Mouse (Mus musculus) thymus, adult 18-20 months (tissue): ENCODE results near the gene Hist1h4h.
A peak's percentile ranks its signal among the peaks of the same experiment; 100 is the strongest.
"Not testable (repeated sequence)": the region's sequence is repeated elsewhere in the genome, so short reads cannot be mapped to it uniquely, and the experiment has no call there.

ENCODE experiments used
- DNase-seq, 2 experiments: peaks; one replicate each; pipeline ENCODE4 v3.0.0; 2022; ENCODE audit warnings: mixed read lengths in 2 of 2

The Hist1h4h gene

GRCm38 (mm10) chr13:23535137-23536075 lies 4.6 kb downstream of the Hist1h4h start, which contains the start of gene Hist1h3g:
Hist1h3g (plus strand) TSS chr13:23535422.
- peak; percentile 79 to 92 for DNase-seq

DNA sequence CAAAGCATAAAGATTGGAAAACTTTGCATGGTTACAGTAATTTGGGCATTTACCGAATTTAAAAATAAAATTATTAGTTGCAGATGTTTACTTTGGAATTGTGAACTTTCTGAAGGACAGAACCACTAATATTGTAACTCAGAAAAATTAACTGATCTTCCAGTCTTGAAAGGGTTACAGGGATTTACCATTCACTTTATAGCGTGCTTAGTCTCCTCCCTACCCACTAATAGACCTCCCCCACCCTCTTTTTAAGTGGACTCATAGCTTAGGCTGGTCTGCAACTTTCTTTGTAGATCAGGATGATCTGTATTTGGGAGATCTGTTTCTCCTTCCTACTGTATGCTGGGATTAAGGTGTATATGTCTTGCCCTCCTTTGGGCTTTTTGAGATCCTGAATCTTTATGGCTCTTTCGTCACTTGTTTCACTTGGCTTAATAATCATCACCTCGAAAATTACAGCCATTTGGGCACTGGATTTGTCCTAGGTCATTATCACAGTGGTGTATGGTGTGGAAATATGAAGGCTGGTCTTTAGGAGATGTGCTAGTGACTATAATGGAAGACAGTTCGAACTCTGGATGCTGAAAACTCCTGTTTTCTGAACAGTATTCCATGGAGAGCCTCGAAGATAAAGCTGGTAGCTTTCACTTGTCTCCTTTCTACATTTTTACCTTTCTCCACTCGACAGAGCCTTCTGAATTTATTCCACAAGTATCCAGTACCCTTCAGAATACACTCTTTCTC lies 5.4 kb downstream of the Hist1h4h start:
- no peak for DNase-seq

DNA sequence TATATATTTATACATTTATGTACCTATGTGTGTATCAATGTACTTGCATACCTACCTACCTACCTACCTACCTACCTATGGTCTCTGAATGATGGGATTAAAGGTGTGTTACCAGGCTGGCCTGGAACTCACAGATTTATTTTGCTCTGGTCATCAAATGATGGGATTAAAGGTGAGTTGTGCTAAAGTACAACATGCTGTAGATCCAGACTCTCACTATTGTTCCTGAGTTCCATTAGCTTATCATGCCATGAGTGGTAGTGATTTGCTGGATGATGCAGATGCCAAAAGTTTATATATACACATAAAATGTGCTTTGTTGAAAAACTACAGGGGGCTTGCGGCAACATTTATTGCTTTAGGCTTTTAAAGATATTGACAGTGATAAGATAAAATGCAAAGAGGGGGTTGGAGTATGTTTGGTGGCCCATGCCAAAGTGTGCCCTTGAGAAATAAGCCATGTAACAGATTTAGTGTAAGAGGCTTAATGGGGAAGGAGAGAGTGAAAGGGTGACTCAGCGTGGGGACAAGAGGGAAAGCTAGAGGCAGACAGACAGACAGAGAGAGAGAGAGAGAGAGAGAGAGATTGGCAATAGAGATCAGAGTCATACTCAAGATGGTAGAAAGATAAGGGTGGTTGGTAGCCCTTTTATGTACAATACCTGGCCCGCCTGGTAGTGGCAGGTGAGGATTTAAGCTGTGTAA lies 6.3 kb downstream of the Hist1h4h start:
- DNase-seq, result no peak

GRCm38 (mm10) chr13:23538249-23538648 lies 7.4 kb downstream of the Hist1h4h start:
- no peak for DNase-seq

GRCm38 (mm10) chr13:23539821-23540220 lies 9.0 kb downstream of the Hist1h4h start:
- not testable (repeated sequence) for DNase-seq

GRCm38 (mm10) chr13:23541497-23541896 lies 10.6 kb downstream of the Hist1h4h start:
- DNase-seq, result no peak

DNA sequence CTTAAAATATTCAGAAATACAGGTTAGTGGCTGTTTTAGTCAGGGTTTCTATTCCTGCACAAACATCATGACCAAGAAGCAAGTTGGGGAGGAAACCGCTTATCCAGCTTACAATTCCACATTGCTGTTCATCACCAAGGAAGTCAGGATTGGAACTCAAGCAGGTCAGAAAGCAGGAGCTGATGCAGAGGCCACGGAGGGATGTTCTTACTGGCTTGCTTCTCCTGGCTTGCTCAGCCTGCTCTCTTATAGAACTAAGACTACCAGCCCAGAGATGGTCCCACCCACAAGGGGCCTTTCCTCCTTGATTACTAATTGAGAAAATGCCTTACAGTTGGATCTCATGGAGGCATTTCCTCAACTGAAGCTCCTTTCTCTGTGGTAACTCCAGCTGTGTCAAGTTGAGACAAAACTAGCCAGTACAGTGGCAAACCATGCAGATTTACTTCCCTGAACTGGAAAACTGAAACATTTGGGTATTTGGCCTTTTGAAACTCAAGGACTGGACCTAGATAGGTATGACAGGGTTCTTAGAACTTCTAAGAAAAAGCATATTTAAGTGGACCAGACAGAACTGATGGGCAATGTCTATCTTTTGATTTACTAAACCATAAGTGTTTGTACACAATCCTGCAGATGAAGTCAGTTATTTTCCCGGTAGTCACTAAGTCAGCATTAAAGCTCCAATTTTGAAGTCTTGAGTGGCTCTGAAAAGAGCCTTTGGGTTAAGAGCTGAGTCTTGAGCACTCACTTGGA lies 11.6 kb downstream of the Hist1h4h start:
- not testable (repeated sequence) for DNase-seq

DNA sequence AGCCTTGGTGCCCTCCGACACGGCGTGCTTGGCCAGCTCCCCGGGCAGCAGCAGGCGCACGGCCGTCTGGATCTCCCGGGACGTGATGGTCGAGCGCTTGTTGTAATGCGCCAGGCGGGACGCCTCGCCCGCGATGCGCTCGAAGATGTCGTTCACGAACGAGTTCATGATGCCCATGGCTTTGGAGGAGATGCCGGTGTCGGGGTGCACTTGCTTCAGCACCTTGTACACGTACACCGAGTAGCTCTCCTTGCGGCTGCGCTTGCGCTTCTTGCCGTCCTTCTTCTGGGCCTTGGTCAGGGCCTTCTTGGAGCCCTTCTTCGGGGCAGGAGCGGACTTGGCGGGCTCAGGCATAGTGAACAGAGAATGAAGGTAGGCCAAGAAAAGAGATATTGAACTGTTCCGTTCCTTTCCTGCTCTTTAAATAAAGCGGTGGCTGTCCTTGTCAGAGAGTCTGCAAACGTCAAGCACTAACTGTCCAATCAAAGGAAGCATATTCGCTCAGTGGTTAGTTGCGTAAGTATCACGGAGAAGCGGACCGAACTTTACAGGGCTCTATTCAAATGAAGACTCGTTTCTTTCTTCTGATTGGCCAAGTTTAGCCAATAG lies 12.3 kb downstream of the Hist1h4h start, which contains the start of gene Hist1h2bh:
Gene Hist1h2bh, minus strand, starts transcription at position 394 of the 609 bp plus-strand sequence.
- peak; percentile 49 to 78 for DNase-seq

DNA sequence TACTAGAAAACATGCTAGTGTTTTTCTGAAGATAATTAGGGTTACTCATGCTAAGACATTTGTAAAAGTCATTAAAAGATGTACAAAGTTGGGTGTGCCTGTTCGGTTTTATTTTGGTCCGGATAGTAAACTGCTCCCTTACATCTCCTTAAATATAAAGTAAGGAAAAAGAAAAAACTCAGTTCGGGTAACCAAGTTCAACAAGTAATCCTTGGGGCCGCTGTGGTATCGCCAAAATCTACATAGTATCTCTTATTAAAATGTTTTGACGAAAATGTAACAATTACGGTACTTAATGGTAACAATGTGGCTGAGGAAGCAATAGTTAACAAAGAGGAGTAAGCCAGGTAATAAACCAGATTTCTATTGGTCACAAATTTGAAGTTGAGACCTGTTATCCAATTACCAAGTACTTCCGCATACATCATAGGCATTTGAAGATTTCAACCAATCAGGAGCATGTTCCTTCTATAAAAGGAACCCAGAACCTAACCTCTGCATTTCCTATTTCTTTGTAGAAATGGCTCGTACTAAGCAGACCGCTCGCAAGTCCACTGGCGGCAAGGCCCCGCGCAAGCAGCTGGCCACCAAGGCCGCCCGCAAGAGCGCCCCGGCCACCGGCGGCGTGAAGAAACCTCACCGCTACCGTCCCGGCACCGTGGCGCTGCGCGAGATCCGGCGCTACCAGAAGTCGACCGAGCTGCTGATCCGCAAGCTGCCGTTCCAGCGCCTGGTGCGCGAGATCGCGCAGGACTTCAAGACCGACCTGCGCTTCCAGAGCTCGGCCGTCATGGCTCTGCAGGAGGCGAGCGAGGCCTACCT lies 13.3 kb downstream of the Hist1h4h start, which contains the start of gene Hist1h3f:
Gene Hist1h3f, plus strand, starts transcription at position 88 of the 822 bp plus-strand sequence.
- DNase-seq, result peak; percentile 55 to 72

DNA sequence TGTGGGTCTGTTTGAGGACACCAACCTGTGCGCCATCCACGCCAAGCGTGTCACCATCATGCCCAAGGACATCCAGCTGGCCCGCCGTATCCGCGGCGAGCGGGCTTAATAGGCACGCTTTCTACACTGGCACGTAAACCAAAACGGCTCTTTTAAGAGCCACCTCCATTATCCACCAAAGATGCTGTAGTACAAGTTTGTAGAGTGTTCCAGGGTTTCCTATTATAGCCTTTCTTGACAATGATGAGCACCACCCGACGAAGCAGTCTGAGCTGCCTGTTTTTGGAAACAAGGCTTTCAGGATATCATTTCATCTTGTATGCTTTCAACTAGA lies 13.9 kb downstream of the Hist1h4h start:
- DNase-seq, result not testable (repeated sequence)

- no peak for DNase-seq
These were observed 15.8 kb downstream of the Hist1h4h start for GRCm38 (mm10) chr13:23546694-23547093.

DNA sequence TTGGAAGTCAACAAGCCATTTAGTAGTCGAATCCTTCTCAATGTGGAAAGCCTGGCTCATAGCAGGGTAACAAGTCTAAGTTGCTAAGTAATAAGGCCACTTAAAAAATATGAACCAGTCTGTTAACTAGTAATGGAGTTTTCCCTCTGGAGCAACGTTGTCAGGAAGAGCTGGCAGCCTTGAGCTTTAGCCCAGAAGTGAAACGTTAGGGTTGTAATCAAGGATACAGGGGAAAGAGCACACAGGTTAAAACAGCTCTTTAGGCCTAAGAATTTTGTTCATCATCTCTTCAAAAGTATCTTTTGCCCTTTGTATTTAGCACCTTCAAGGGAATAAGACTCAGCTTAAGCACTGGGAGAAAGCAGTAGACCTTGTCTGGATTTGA lies 19.9 kb downstream of the Hist1h4h start:
- DNase-seq, result no peak

GRCm38 (mm10) chr13:23551146-23551834 lies 20.4 kb downstream of the Hist1h4h start, which contains the start of gene Hist1h4f:
Hist1h4f (minus strand) TSS chr13:23551648.
- DNase-seq, result peak; percentile 77 to 88

DNA sequence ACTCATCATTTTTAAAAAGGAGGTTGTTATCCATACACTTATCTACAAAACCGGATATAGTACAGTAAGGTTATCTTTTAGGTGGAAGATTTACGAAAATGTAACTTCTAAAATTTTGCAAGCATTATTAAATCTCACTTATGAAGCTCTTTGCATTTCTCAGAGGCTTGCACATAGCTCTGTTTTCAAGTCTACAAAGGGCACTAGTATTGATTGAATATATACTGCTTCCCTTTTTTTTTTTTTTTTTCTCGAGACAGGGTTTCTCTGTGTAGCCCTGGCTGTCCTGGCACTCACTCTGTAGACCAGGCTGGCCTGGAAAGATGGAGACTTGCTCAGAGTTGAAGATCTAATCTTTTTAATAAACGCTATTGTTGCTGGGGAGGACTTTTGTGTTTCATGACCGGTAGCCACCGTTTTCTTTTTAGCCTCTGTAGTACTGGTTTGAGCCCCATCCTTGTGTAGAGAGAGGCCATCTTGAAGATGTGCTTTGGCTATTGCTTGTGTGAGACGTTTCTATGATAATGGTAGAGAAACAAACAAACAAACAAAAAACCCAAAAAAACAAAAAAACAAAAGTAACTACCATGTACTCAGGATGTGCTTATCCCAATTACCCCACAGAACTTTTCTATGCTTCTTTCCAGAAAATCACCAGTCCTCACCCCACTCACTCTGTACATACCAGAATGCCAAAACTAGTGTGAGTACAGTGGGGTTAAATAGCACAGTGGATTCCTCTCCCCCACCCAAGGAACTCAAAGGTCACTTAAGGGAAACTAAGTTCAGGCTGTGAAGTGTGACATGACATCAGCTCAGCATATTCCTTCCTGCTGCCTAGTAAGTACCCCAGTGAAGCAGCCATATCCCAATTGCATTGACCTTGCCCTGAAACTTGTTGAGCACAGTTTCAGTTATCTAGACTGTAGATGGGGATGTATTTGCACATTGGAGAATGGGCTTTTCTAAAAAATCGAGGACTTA lies 21.4 kb downstream of the Hist1h4h start:
- no peak for DNase-seq

- DNase-seq, result no peak
These were observed 22.1 kb downstream of the Hist1h4h start, which contains the start of gene Hist1h1d for GRCm38 (mm10) chr13:23552962-23553361. Hist1h1d (plus strand) TSS chr13:23553262.

- DNase-seq, result no peak
These were observed 23.5 kb downstream of the Hist1h4h start for GRCm38 (mm10) chr13:23554393-23554792.

- peak; percentile 81 to 89 for DNase-seq
These were observed 24.3 kb downstream of the Hist1h4h start for GRCm38 (mm10) chr13:23554925-23555838.
